Mouse (Mus musculus): Measurements from ENCODE around the gene Wdr62.

DNA sequence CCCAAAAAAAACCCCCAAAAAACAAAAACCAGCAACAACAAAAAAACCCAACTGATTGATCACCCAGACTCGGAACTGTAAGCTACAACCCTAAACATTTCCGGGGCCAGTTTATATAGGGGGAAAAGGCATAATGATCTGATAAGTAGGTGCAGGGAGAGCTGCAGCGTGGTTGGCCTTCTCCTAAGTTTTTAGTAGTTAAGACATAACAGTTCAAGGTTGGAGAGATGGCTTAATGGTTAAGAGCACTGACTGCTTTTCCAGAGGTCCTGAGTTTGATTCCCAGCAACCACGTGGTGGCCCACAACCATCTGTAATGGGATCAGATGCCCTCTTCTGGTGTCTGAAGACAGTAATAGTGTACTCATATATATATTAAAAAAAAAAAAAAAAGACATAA lies 1.3 kb upstream of the Wdr62 start:
- no peak for TF ChIP-seq EP300 (IDR thresholded peaks at IDR 0.05; ENCODE audit: low read depth)
- no peak for TF ChIP-seq CTCF (IDR thresholded peaks at IDR 0.05; ENCODE audit: low read depth)
